Mouse (Mus musculus) natural killer cell, adult 2 months (primary cell): Measurements from ENCODE around the gene Srsf3.
A peak's percentile ranks its signal among the peaks of the same experiment; 100 is the strongest.
"Not testable (repeated sequence)": the region's sequence is repeated elsewhere in the genome, so short reads cannot be mapped to it uniquely, and the experiment has no call there.

ENCODE experiments used
- DNase-seq, 2 experiments: peaks; one replicate each; pipeline ENCODE4 v3.0.0; 2022; ENCODE audit warnings: low spot score in 2 of 2

Gene Srsf3

GRCm38 (mm10) chr17:29063121-29063987 is 30.9 kb downstream of the Srsf3 start:
- DNase-seq: no peak

- no peak for DNase-seq
These were observed 31.5 kb downstream of the Srsf3 start for GRCm38 (mm10) chr17:29063988-29064285.

DNA sequence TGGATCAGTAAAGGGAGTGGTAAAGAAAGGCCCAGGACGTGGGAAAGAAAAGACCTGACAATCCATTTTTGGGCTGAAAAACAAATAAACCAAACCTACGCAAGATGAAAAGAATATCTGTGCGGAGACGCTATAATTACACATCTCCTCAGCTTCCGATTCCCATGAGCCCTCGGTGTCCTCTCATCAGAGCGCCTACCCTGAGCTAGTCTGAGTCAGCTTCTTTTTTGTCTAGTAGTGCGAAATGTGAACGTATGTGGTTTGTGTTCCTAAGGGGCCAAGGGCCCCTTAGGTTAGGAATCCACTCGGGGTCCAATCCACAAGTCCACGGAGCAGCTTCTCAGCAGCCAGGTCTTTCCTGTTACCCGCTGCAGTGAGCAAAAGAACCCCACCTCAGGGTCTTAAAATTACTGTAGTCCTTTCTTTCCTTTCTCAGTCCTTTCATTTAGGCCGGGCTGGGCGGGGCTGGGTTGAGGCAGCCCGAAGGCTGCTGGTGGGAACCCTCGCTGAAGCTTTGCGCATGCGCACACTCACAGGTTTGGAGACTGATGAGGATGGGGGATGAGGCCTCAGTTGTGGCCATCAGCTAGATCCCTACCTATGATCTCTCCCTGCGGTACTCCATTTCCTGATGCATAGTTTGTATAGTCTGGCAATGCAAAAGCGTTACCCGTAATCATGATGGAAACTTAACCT is 33.0 kb downstream of the Srsf3 start:
- DNase-seq: no peak

DNA sequence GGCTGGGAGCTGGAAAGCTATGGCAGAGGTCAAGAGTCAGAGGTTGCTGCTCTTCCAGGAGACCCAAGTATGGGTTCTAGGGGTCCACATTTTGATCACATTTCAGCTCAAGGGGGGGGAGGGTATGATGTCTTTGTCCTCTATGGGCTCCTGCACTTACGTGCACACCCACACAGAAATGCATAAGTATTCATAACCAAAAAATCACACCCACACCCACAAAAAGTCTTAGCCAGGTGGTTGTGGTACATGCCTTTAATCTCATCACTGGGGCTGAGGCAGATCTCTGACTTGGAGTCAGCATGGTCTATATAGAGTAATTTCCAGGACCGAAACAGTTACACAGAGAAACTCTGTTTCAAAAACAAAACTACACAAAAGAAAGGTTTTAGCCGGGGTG is 33.5 kb downstream of the Srsf3 start:
- DNase-seq: no peak

- DNase-seq: not testable (repeated sequence)
These were observed 35.0 kb downstream of the Srsf3 start for GRCm38 (mm10) chr17:29067416-29067815.

GRCm38 (mm10) chr17:29067847-29068246 is 35.4 kb downstream of the Srsf3 start:
- no peak for DNase-seq

DNA sequence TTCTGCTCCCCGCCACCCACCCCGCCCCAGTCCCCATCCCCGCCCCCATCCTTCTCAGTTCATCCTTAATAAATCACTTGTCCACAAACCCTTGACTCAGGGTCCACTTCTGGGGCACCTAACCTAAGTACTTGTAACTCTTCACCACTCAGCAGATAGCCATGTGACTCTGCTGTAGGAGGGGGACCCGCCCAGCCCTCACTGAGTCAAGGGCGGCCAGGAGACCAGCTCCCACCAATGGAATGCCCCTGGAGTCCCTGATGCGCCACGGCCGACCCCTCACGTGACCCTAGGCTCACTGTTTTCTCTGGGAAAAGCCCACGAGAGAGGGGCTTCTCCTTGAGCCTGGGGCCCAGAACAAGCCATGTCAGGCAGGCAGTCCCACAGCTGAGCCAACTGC is 36.6 kb downstream of the Srsf3 start:
- no peak for DNase-seq

- DNase-seq: no peak
These were observed 39.4 kb downstream of the Srsf3 start for GRCm38 (mm10) chr17:29071820-29072219.

- DNase-seq: no peak
These were observed 40.4 kb downstream of the Srsf3 start for GRCm38 (mm10) chr17:29072701-29073307.

- no peak for DNase-seq
These were observed 40.9 kb downstream of the Srsf3 start for GRCm38 (mm10) chr17:29073313-29073712.

- no peak for DNase-seq
These were observed 41.7 kb downstream of the Srsf3 start for GRCm38 (mm10) chr17:29074085-29074484.

GRCm38 (mm10) chr17:29076235-29076634 is 43.8 kb downstream of the Srsf3 start:
- no peak for DNase-seq

GRCm38 (mm10) chr17:29077786-29078509 is 45.5 kb downstream of the Srsf3 start:
- DNase-seq: no peak

DNA sequence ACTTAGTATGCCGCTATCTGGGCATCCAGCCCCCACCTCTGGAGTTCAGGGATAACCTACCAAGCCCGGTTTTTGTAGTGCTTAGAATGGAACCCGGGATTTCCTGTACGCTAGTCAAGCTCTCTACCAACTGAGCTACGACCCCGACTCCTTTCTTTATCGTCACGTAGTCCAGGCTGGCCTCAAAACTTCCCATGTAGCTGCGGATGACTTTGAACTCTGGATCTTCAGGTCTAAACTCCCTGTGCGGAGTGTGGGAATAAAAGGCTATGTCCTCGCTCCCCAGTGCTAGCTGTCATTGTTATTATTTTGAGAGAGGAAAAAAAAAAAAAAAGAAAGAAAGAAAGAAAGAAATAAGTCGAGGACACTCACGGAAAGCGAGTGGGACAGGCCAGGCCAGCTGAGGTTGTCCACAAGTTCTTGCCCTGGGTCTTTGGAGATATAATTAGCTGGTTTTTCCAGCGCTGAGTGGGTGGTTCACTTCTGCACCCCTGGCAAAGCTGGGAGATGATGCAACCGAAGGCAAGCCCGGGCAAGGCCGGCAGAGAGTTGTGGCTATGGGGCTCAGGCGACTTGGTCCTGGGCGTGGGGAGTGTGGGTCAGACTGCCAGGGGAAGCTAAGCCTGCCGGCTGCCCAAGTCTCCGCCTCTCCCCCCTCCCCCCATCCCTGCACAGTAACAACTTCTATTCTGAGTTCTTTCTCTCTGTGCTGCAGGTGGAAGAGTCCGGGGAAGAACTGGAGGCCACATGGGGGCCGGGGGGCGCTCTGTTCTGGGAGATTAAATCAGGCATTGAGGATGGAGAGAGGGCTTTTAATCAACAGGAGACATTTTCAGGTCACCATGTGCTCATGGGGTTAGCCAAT is 46.3 kb downstream of the Srsf3 start:
- DNase-seq: peak in 1 of 2 experiments; percentile 44

- DNase-seq: no peak
These were observed 48.6 kb downstream of the Srsf3 start for GRCm38 (mm10) chr17:29080758-29081617.

- peak; percentile 36 to 42 for DNase-seq
These were observed 49.4 kb downstream of the Srsf3 start for GRCm38 (mm10) chr17:29081618-29082381.

GRCm38 (mm10) chr17:29083586-29083985 is 51.2 kb downstream of the Srsf3 start:
- DNase-seq: no peak

- DNase-seq: no peak
These were observed 52.2 kb downstream of the Srsf3 start for GRCm38 (mm10) chr17:29084656-29085055.

DNA sequence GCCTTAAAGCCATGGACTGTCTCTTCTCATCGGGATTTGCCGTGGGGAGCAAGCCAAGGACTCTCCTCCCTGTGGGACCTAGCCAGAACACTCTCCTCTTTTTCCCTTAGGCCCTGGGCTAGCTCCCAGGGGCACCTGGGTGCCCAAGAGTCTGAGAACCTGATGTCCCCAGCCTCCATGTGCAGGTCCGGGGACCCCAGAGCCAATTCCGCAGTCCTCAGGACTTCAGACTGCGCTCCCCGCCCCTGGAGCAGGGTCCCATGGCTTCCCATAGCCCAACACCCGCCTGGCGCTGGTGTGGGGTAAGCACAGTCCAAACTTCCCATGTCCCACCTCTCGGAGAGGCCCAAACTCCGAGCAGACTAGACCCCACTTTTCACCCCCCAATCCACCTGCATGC is 52.8 kb downstream of the Srsf3 start:
- DNase-seq: no peak
